In genomic region chr11:115271481-115271880, GRCm38 (mm10) we compare ENCODE assay signal across 37 mouse cellular contexts. TPM values are rescaled to one million over a fixed set of nuclear protein-coding genes. Genes with fewer than 3 reads are reported as not detected.
"Had no signal": no experiment of that assay in that cellular context is flagged by ENCODE, and none has a peak within 500 bp of the region (broad histone marks: within the 10 kb centered on the region; RNA-seq: fewer than 3 reads in every experiment).

No protein-coding gene starts in this region.

- H3K36me3 ChIP-seq: heart, embryonic 15.5 days had no signal

- H3K4me3 ChIP-seq: heart, adult 2 months; heart, embryonic 13.5 days; heart, embryonic 15.5 days; hindbrain, embryonic 13.5 days; hindbrain, embryonic 15.5 days; kidney, embryonic 15.5 days; limb, embryonic 13.5 days; limb, embryonic 15.5 days; liver, embryonic 12.5 days had no signal

- H3K27ac ChIP-seq: heart, adult 2 months; heart, embryonic 13.5 days; heart, embryonic 15.5 days; hindbrain, embryonic 13.5 days; hindbrain, embryonic 15.5 days; hindbrain, postnatal 0 days; kidney, embryonic 15.5 days; kidney, postnatal 0 days; limb, embryonic 13.5 days; limb, embryonic 15.5 days; liver, embryonic 12.5 days; liver, embryonic 14.5 days had no signal

- H3K9me3 ChIP-seq: heart, embryonic 13.5 days; heart, embryonic 15.5 days; hindbrain, embryonic 13.5 days; hindbrain, embryonic 15.5 days; kidney, embryonic 15.5 days; limb, embryonic 13.5 days; limb, embryonic 15.5 days; liver, embryonic 12.5 days had no signal

- DNase-seq: gastrocnemius, postnatal 14 days; gastrocnemius, postnatal 36 days; heart, adult 11 months; heart, adult 2 months; heart, postnatal 14 days; heart, postnatal 36 days; kidney, adult 11 months; kidney, adult 2 months; kidney, adult 9 months; kidney, postnatal 14 days; kidney, postnatal 36 days; layer of hippocampus, adult 9-11 months; layer of hippocampus, postnatal 36 days; left cerebral cortex, postnatal 4 days had no signal

- ATAC-seq: hindbrain, postnatal 0 days; intestine, embryonic 16.5 days; liver, embryonic 12.5 days had no signal

- H3K4me2 ChIP-seq: heart, embryonic 11.5 days; heart, embryonic 13.5 days; heart, embryonic 15.5 days; hindbrain, embryonic 13.5 days; hindbrain, embryonic 15.5 days; kidney, embryonic 15.5 days; limb, embryonic 13.5 days; limb, embryonic 15.5 days; liver, embryonic 12.5 days had no signal

- H3K9ac ChIP-seq: heart, embryonic 13.5 days; heart, embryonic 15.5 days; hindbrain, embryonic 13.5 days; hindbrain, embryonic 15.5 days; kidney, embryonic 15.5 days; limb, embryonic 13.5 days; limb, embryonic 15.5 days; liver, embryonic 14.5 days had no signal

RNA-seq across cellular contexts. Expression of gene Grin2c, which starts 4.4 kb away (rescaled TPM):
- total RNA-seq: gastrocnemius, postnatal 14 days; gastrocnemius, postnatal 36 days; hematopoietic stem cell, adult 5-6 weeks; liver, adult 2 months had no signal
- polyA plus RNA-seq: gonadal fat pad, adult 2 months; heart, embryonic 13.5 days; heart, postnatal 0 days; intestine, embryonic 14.5 days; kidney, embryonic 15.5 days; kidney, postnatal 0 days had no signal

RNA-seq across cellular contexts. Expression of gene Otop2, which starts 35.5 kb away (rescaled TPM):
- total RNA-seq: gastrocnemius, adult 18-20 months; gastrocnemius, adult 8-10 months; gastrocnemius, postnatal 14 days; gastrocnemius, postnatal 36 days; heart, adult 2 months; heart, postnatal 14 days; heart, postnatal 36 days; hematopoietic stem cell, adult 5-6 weeks; layer of hippocampus, postnatal 14 days; left cerebral cortex, postnatal 4 days; liver, adult 2 months had no signal
- polyA plus RNA-seq: gonadal fat pad, adult 2 months; heart, adult 2 months; heart, embryonic 11.5 days; heart, embryonic 13.5 days; heart, embryonic 15.5 days; heart, postnatal 0 days; hindbrain, embryonic 11.5 days; hindbrain, embryonic 13.5 days; intestine, embryonic 14.5 days; kidney, adult 2 months; kidney, postnatal 0 days; limb, embryonic 13.5 days; liver, adult 2 months; liver, embryonic 12.5 days; liver, embryonic 14.5 days; liver, embryonic 16.5 days had no signal

RNA-seq across cellular contexts. Expression of gene Ush1g, which starts 50.4 kb away (rescaled TPM):
- total RNA-seq: hematopoietic stem cell, adult 5-6 weeks had no signal
- polyA plus RNA-seq: gonadal fat pad, adult 2 months; kidney, embryonic 15.5 days; kidney, postnatal 0 days; limb, embryonic 13.5 days had no signal
